Mouse (Mus musculus) ES-E14 (cell line): ENCODE data around the gene Prm2.

Source experiments
- MAFK ChIP-seq: IDR thresholded peaks from 2 replicates; pipeline ENCODE4 v1.6.1; 2014; ENCODE audit warnings: mild to moderate bottlenecking, low read depth, low read length, inconsistent platforms; ENCODE audit not compliant: insufficient read depth
- ZC3H11A ChIP-seq: IDR thresholded peaks from 2 replicates; pipeline ENCODE4 v1.6.1; 2012; ENCODE audit warnings: low read depth, mild to moderate bottlenecking, inconsistent platforms, low read length, borderline replicate concordance
- ZNF384 ChIP-seq: IDR thresholded peaks from 2 replicates; pipeline ENCODE4 v1.6.1; 2012; ENCODE audit warnings: low read depth, low read length, inconsistent platforms

DNA sequence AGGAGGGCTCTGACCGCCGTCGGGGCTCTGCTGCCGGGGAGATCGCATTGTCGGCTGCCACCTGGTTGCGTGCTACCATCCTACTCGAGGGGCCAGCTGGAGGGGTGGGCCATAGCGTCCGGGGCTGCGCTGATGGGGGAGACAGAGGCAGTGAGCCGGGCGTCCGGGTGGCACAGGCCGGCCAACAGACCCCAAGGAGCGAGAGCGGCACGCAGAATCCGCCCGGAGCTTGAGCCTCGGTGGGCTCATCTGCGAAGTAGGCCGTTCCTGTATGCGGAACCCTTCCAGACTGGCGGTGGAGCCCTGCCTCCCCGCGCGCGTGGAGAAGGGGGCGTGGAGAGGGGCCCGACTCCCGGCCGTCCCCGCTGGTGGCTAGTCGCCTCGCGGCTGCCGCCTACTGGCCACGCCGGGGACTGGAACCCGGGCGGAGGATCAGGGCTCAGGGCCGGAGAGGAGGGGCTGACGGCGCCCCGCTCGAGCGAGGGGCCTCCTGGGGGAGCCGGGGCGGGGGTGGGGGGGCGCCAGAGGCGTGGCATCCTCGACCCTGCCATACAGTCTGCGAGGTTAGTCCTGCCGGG lies 11.1 kb downstream of the Prm2 start:
- no peak for TF ChIP-seq MAFK
- no peak for TF ChIP-seq ZNF384
- no peak for TF ChIP-seq ZC3H11A
